Comparison of ENCODE assay signal across 8 mouse cellular contexts in the genomic region with DNA sequence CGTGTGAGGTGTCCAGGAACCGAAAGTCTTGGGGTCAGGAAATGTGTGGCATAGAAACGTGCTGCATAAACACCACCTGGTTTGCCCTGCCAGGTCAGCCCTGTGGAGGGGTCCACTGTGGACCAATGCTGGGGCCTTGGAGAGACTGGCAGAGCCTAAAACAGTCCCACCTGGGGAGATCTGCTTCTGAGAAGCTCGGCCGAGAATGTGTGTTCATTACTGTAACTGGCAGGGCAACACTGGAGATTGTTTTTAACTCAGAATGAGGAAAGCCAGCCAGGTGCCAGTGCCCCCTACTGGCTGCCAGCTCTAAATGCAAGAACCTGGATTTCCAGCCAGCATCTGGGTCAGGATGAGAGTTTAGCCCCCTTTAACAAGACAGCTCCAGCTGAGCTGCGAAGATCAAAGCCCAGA.
DNase-seq lines count a peak whose midpoint lies in the region; ATAC-seq and TF ChIP-seq lines count a peak whose summit lies in the region.

No protein-coding gene starts in this region.

- no peak overlapping the region for H3K4me3 ChIP-seq in kidney, embryonic 14.5 days (ENCODE audit: low read length)
- H3K4me3 ChIP-seq in MEL (ENCODE audit: control insufficient read depth in 1 of 2, insufficient read depth in 1 of 2, low read depth in 2 of 2, low read length in 2 of 2), result no peak overlapping the region
- no peak overlapping the region for H3K4me3 ChIP-seq in heart, postnatal 0 days (ENCODE audit: low read depth, low read length)
- H3K4me3 ChIP-seq in midbrain, embryonic 11.5 days (ENCODE audit: low read depth, low read length), result no peak overlapping the region

- no peak for TF ChIP-seq EP300 in MEL (IDR thresholded peaks at IDR 0.05; ENCODE audit: low read depth in 1 of 2, low read length in 2 of 2)
- no peak for TF ChIP-seq EP300 in heart, postnatal 0 days (IDR thresholded peaks at IDR 0.05; ENCODE audit: low read depth)

- TF ChIP-seq RAD21 in MEL (IDR thresholded peaks at IDR 0.05; ENCODE audit: low read depth, low read length), result peak; percentile 6

- DNase-seq in kidney, adult 8-10 months, result peak; percentile 7 to 10
- no peak for DNase-seq in MEL (ENCODE audit: low read depth, low spot score)
- DNase-seq in cerebellum, postnatal 36 days, result peak; percentile 43 to 48
- peak; percentile 18 for DNase-seq in heart, postnatal 0 days (ENCODE audit: low spot score)
- peak; percentile 33 to 51 for DNase-seq in layer of hippocampus, postnatal 14 days (ENCODE audit: low spot score in 2 of 2)
- peak; percentile 91 for DNase-seq in midbrain, embryonic 11.5 days (ENCODE audit: low spot score, missing footprints)
- DNase-seq in thymus, postnatal 4 days, result peak; percentile 50

- H3K27ac ChIP-seq in kidney, embryonic 14.5 days (ENCODE audit: low read depth, low read length), result no peak overlapping the region
- H3K27ac ChIP-seq in MEL (ENCODE audit: control insufficient read depth, low read depth, low read length), result no peak overlapping the region
- H3K27ac ChIP-seq in heart, postnatal 0 days (ENCODE audit: low read depth), result no peak overlapping the region
- no peak overlapping the region for H3K27ac ChIP-seq in midbrain, embryonic 11.5 days (ENCODE audit: low read depth, low read length)

- no peaks in the 10 kb centered on the region for H3K27me3 ChIP-seq in kidney, embryonic 14.5 days (ENCODE audit: control insufficient read depth, insufficient read depth, low read length)
- H3K27me3 ChIP-seq in MEL (ENCODE audit: control insufficient read depth in 1 of 2, insufficient read depth in 2 of 2, low read length in 2 of 2), result no peaks in the 10 kb centered on the region
- H3K27me3 ChIP-seq in heart, postnatal 0 days (ENCODE audit: control insufficient read depth, insufficient read depth, low read length), result no peaks in the 10 kb centered on the region
- H3K27me3 ChIP-seq in midbrain, embryonic 11.5 days (ENCODE audit: control insufficient read depth, insufficient read depth, low read length), result no peaks in the 10 kb centered on the region

- no peaks in the 10 kb centered on the region; the same call in 1 of the 2 replicates for H3K36me3 ChIP-seq in kidney, embryonic 14.5 days (ENCODE audit: control insufficient read depth, insufficient read depth, low read length)
- no peaks in the 10 kb centered on the region for H3K36me3 ChIP-seq in MEL (ENCODE audit: control insufficient read depth in 1 of 2, insufficient read depth in 2 of 2, low read length in 2 of 2)
- no peaks in the 10 kb centered on the region for H3K36me3 ChIP-seq in heart, postnatal 0 days (replicated peaks; ENCODE audit: control insufficient read depth, insufficient read depth, low read length)
- no peaks in the 10 kb centered on the region; the same call in 1 of the 2 replicates for H3K36me3 ChIP-seq in midbrain, embryonic 11.5 days (ENCODE audit: control insufficient read depth, insufficient read depth, low read length)

- no peaks in the 10 kb centered on the region for H3K9me3 ChIP-seq in kidney, embryonic 14.5 days (ENCODE audit: control insufficient read depth, low read length)
- H3K9me3 ChIP-seq in MEL (replicated peaks; ENCODE audit: insufficient read depth, low read length), result no peaks in the 10 kb centered on the region
- H3K9me3 ChIP-seq in heart, postnatal 0 days (replicated peaks; ENCODE audit: control insufficient read depth, low read length), result no peaks in the 10 kb centered on the region
- H3K9me3 ChIP-seq in midbrain, embryonic 11.5 days (ENCODE audit: control insufficient read depth, low read length), result no peaks in the 10 kb centered on the region

- WGBS in kidney, embryonic 14.5 days, result 50% methylated on average over 6 of the region's 6 CpGs
- WGBS in heart, postnatal 0 days, result 52% methylated on average over 6 of the region's 6 CpGs
- WGBS in midbrain, embryonic 11.5 days, result 51% methylated on average over 6 of the region's 6 CpGs

- TF ChIP-seq CTCF in MEL (IDR thresholded peaks at IDR 0.05 in 2 of 3, conservative IDR thresholded peaks at IDR 0.05 in 1 of 3; ENCODE audit: control insufficient read depth in 1 of 3, insufficient read depth in 1 of 3, low read depth in 2 of 3, low read length in 3 of 3, poor library complexity in 1 of 3, severe bottlenecking in 1 of 3), result peak in 2 of 3 experiments; percentile 26 to 53; a peak in 5 of 6 replicates
- TF ChIP-seq CTCF in heart, postnatal 0 days (IDR thresholded peaks at IDR 0.05; ENCODE audit: low read depth), result peak; percentile 73

- no peaks in the 10 kb centered on the region for H3K79me2 ChIP-seq in MEL (ENCODE audit: control insufficient read depth, insufficient read depth, low read length, poor library complexity)

- H3K4me1 ChIP-seq in kidney, embryonic 14.5 days (ENCODE audit: control insufficient read depth, insufficient read depth, low read length), result no peaks in the 10 kb centered on the region; the same call in 1 of the 2 replicates
- no peaks in the 10 kb centered on the region for H3K4me1 ChIP-seq in MEL (ENCODE audit: control insufficient read depth in 1 of 2, insufficient read depth in 2 of 2, low read length in 2 of 2)
- H3K4me1 ChIP-seq in heart, postnatal 0 days (ENCODE audit: control insufficient read depth, insufficient read depth), result no peaks in the 10 kb centered on the region
- peaks cover 12% of the 10 kb centered on the region for H3K4me1 ChIP-seq in midbrain, embryonic 11.5 days (ENCODE audit: control insufficient read depth, insufficient read depth, low read length)

- no peak overlapping the region for H3K4me2 ChIP-seq in kidney, embryonic 14.5 days (replicated peaks; ENCODE audit: low read depth, low read length)
- no peak overlapping the region for H3K4me2 ChIP-seq in heart, postnatal 0 days (ENCODE audit: low read depth, low read length)
- H3K4me2 ChIP-seq in midbrain, embryonic 11.5 days, result no peak overlapping the region

- TF ChIP-seq POLR2A in MEL (IDR thresholded peaks at IDR 0.05; ENCODE audit: control insufficient read depth in 1 of 2, insufficient read depth in 1 of 2, low read depth in 1 of 2, low read length in 2 of 2, poor library complexity in 1 of 2), result no peak

- H3K9ac ChIP-seq in kidney, embryonic 14.5 days (ENCODE audit: low read depth, low read length), result no peak overlapping the region
- no peak overlapping the region for H3K9ac ChIP-seq in MEL (ENCODE audit: control insufficient read depth, low read depth, low read length, poor library complexity, severe bottlenecking)
- no peak overlapping the region for H3K9ac ChIP-seq in heart, postnatal 0 days (replicated peaks; ENCODE audit: low read depth, low read length)
- no peak overlapping the region for H3K9ac ChIP-seq in midbrain, embryonic 11.5 days (ENCODE audit: low read length)

- ATAC-seq in kidney, embryonic 14.5 days (ENCODE audit: low FRiP score, low TSS enrichment), result no peak
- no peak for ATAC-seq in heart, postnatal 0 days (ENCODE audit: insufficient read depth, low read depth)
- peak; percentile 47 for ATAC-seq in midbrain, embryonic 11.5 days (ENCODE audit: low FRiP score)

TF ChIP-seq in MEL, 35 proteins besides CTCF, POLR2A, EP300 and RAD21:
- TF ChIP-seq CHD2 (IDR thresholded peaks at IDR 0.05; ENCODE audit: low read length) (no peak), NELFE (IDR thresholded peaks at IDR 0.05; ENCODE audit: low read depth, low read length) (no peak), NRF1 (IDR thresholded peaks at IDR 0.05; ENCODE audit: insufficient read depth, low read depth, low read length, poor library complexity, severe bottlenecking) (no peak), SMC3 (IDR thresholded peaks at IDR 0.05; ENCODE audit: low read depth, low read length) (0 out of 2 replicates have a peak, but pooled peaks have one; percentile 10), RCOR1 (IDR thresholded peaks at IDR 0.05; ENCODE audit: low read depth, low read length) (no peak), UBTF (IDR thresholded peaks at IDR 0.05; ENCODE audit: borderline replicate concordance, insufficient read depth, low read depth, low read length) (no peak), MYB (IDR thresholded peaks at IDR 0.05; ENCODE audit: low read depth, low read length) (no peak)
